Comparison of ENCODE assay signal across 8 mouse cellular contexts in genomic region chr17:25809606-25810340, GRCm38 (mm10). TPM values are rescaled to one million over a fixed set of nuclear protein-coding genes. Genes with fewer than 3 reads are reported as not detected.
DNase-seq lines count a peak whose midpoint lies in the region; ATAC-seq and TF ChIP-seq lines count a peak whose summit lies in the region.

No protein-coding gene starts in this region.

- H3K36me3 ChIP-seq in erythroblast, embryonic 14.5 days (ENCODE audit: control insufficient read depth) = no peaks in the 10 kb centered on the region
- H3K36me3 ChIP-seq in megakaryocyte, embryonic 14.5 days (replicated peaks; ENCODE audit: low read length) = no peaks in the 10 kb centered on the region
- H3K36me3 ChIP-seq in forebrain, postnatal 0 days (ENCODE audit: insufficient read depth) = no peaks in the 10 kb centered on the region
- no peaks in the 10 kb centered on the region for H3K36me3 ChIP-seq in midbrain, embryonic 10.5 days

- no peak for ATAC-seq in erythroblast, adult 5-6 weeks (replicated peaks; ENCODE audit: low FRiP score, poor library complexity, severe bottlenecking)
- no peak for ATAC-seq in megakaryocyte, adult 5-6 weeks (ENCODE audit: poor library complexity, severe bottlenecking)
- peak; percentile 12; the same call in 1 of the 2 replicates for ATAC-seq in forebrain, postnatal 0 days
- no peak for ATAC-seq in megakaryocyte-erythroid progenitor cell, adult 5-6 weeks (replicated peaks; ENCODE audit: low FRiP score, low TSS enrichment, poor library complexity, severe bottlenecking)

- DNase-seq in forebrain, postnatal 0 days = no peak
- DNase-seq in midbrain, embryonic 10.5 days (ENCODE audit: low spot score) = no peak
- DNase-seq in spleen, postnatal 36 days (ENCODE audit: low spot score in 2 of 2) = no peak

- peaks cover 4% of the 10 kb centered on the region; the same call in 1 of the 2 replicates for H3K9me3 ChIP-seq in erythroblast, embryonic 14.5 days (ENCODE audit: control insufficient read depth, low read length)
- no peaks in the 10 kb centered on the region for H3K9me3 ChIP-seq in megakaryocyte, embryonic 14.5 days
- no peaks in the 10 kb centered on the region for H3K9me3 ChIP-seq in forebrain, postnatal 0 days (ENCODE audit: low read length)
- H3K9me3 ChIP-seq in midbrain, embryonic 10.5 days (replicated peaks) = no peaks in the 10 kb centered on the region

- peak overlapping the region; percentile 97 for H3K9ac ChIP-seq in forebrain, postnatal 0 days

- peak overlapping the region; percentile 65 for H3K4me2 ChIP-seq in forebrain, postnatal 0 days (ENCODE audit: low read depth)

- peak overlapping the region; percentile 96 for H3K27ac ChIP-seq in forebrain, postnatal 0 days (ENCODE audit: low read depth, low read length)
- H3K27ac ChIP-seq in midbrain, embryonic 10.5 days (replicated peaks) = peak overlapping the region; percentile 95

- WGBS in forebrain, postnatal 0 days = 11% methylated on average over 25 of the region's 25 CpGs
- 8% methylated on average over 25 of the region's 25 CpGs for WGBS in midbrain, embryonic 10.5 days

- peaks cover 85% of the 10 kb centered on the region for H3K27me3 ChIP-seq in erythroblast, embryonic 14.5 days (ENCODE audit: control insufficient read depth)
- H3K27me3 ChIP-seq in megakaryocyte, embryonic 14.5 days (replicated peaks) = peaks cover 86% of the 10 kb centered on the region
- no peaks in the 10 kb centered on the region for H3K27me3 ChIP-seq in forebrain, postnatal 0 days (ENCODE audit: insufficient read depth, low read length)
- peaks cover 63% of the 10 kb centered on the region for H3K27me3 ChIP-seq in midbrain, embryonic 10.5 days (ENCODE audit: low read depth, poor library complexity, severe bottlenecking)

- peaks cover 11% of the 10 kb centered on the region for H3K4me1 ChIP-seq in erythroblast, embryonic 14.5 days (ENCODE audit: control insufficient read depth)
- H3K4me1 ChIP-seq in megakaryocyte, embryonic 14.5 days = peaks cover 24% of the 10 kb centered on the region
- peaks cover 29% of the 10 kb centered on the region for H3K4me1 ChIP-seq in forebrain, postnatal 0 days (ENCODE audit: insufficient read depth)
- peaks cover 45% of the 10 kb centered on the region for H3K4me1 ChIP-seq in midbrain, embryonic 10.5 days

- H3K4me3 ChIP-seq in erythroblast, embryonic 14.5 days (replicated peaks) = peak overlapping the region; percentile 28
- H3K4me3 ChIP-seq in megakaryocyte, embryonic 14.5 days (replicated peaks) = peak overlapping the region; percentile 87
- peak overlapping the region; percentile 95 for H3K4me3 ChIP-seq in forebrain, postnatal 0 days (ENCODE audit: low read depth, low read length)
- peak overlapping the region; percentile 84 for H3K4me3 ChIP-seq in midbrain, embryonic 10.5 days

- TF ChIP-seq CTCF in forebrain, postnatal 0 days (IDR thresholded peaks at IDR 0.05; ENCODE audit: low read depth) = peak; percentile 40

RNA-seq across cellular contexts. Expression of gene Fbxl16, which starts 0.9 kb away (rescaled TPM):
- not detected in 2 replicates for polyA plus RNA-seq in erythroblast, embryonic 14.5 days (2012)
- not detected in 2 replicates for total RNA-seq in erythroblast, adult 5-6 weeks (2015; ENCODE audit: low replicate concordance)
- total RNA-seq in erythroblast, adult 5-6 weeks (2017; ENCODE audit: low replicate concordance) = 0.17 TPM in 1 of 2 replicates, not detected in the other
- 0.15 TPM in 1 of 2 replicates, not detected in the other for polyA plus RNA-seq in megakaryocyte, embryonic 14.5 days (2012; ENCODE audit: insufficient read depth, low replicate concordance)
- total RNA-seq in megakaryocyte, adult 5-6 weeks (2015) = not detected in 2 replicates
- total RNA-seq in megakaryocyte, adult 5-6 weeks (2017) = not detected in 2 replicates
- total RNA-seq in forebrain, postnatal 0 days (2014; rRNA removed) = 97.6 and 133 TPM in 2 replicates
- 27.1 and 58.7 TPM in 2 replicates for polyA plus RNA-seq in forebrain, postnatal 0 days (2015; fragmentation: Nextera tagmentation; extraction: Ambion mirVana)
- 9.3 and 12.4 TPM in 2 replicates for polyA plus RNA-seq in midbrain, embryonic 10.5 days (2016; fragmentation: Nextera tagmentation; extraction: Ambion mirVana)
- 0.26 TPM in 1 of 2 replicates, not detected in the other for total RNA-seq in megakaryocyte-erythroid progenitor cell, adult 5-6 weeks (2014; fragmentation: Nextera tagmentation)
- not detected in 2 replicates for total RNA-seq in megakaryocyte-erythroid progenitor cell, adult 5-6 weeks (2017)

RNA-seq across cellular contexts. Expression of gene Metrn, which starts 12.8 kb away (rescaled TPM):
- 7.2 and 7.4 TPM in 2 replicates for polyA plus RNA-seq in erythroblast, embryonic 14.5 days (2012)
- total RNA-seq in erythroblast, adult 5-6 weeks (2015; ENCODE audit: low replicate concordance) = 1.3 and 2.9 TPM in 2 replicates
- total RNA-seq in erythroblast, adult 5-6 weeks (2017; ENCODE audit: low replicate concordance) = 3.2 TPM in 2 replicates
- 59.9 and 91.1 TPM in 2 replicates for polyA plus RNA-seq in megakaryocyte, embryonic 14.5 days (2012; ENCODE audit: insufficient read depth, low replicate concordance)
- 2.6 and 3.2 TPM in 2 replicates for total RNA-seq in megakaryocyte, adult 5-6 weeks (2015)
- total RNA-seq in megakaryocyte, adult 5-6 weeks (2017) = 8.3 and 11.2 TPM in 2 replicates
- total RNA-seq in forebrain, postnatal 0 days (2014; rRNA removed) = 136 and 148 TPM in 2 replicates
- polyA plus RNA-seq in forebrain, postnatal 0 days (2015; fragmentation: Nextera tagmentation; extraction: Ambion mirVana) = 56.9 and 59.3 TPM in 2 replicates
- polyA plus RNA-seq in midbrain, embryonic 10.5 days (2016; fragmentation: Nextera tagmentation; extraction: Ambion mirVana) = 174 and 205 TPM in 2 replicates
- total RNA-seq in megakaryocyte-erythroid progenitor cell, adult 5-6 weeks (2014; fragmentation: Nextera tagmentation) = 20.6 and 22.9 TPM in 2 replicates
- total RNA-seq in megakaryocyte-erythroid progenitor cell, adult 5-6 weeks (2017) = 11.3 and 15.5 TPM in 2 replicates

RNA-seq across cellular contexts. Expression of gene Wdr24, which starts 13.7 kb away (rescaled TPM):
- polyA plus RNA-seq in erythroblast, embryonic 14.5 days (2012) = 0.32 and 0.68 TPM in 2 replicates
- 0.38 and 0.42 TPM in 2 replicates for total RNA-seq in erythroblast, adult 5-6 weeks (2015; ENCODE audit: low replicate concordance)
- 4.9 and 6.0 TPM in 2 replicates for total RNA-seq in erythroblast, adult 5-6 weeks (2017; ENCODE audit: low replicate concordance)
- 6.4 and 8.2 TPM in 2 replicates for polyA plus RNA-seq in megakaryocyte, embryonic 14.5 days (2012; ENCODE audit: insufficient read depth, low replicate concordance)
- 4.6 and 6.9 TPM in 2 replicates for total RNA-seq in megakaryocyte, adult 5-6 weeks (2015)
- 12.3 and 15.1 TPM in 2 replicates for total RNA-seq in megakaryocyte, adult 5-6 weeks (2017)
- 36.5 and 37.5 TPM in 2 replicates for total RNA-seq in forebrain, postnatal 0 days (2014; rRNA removed)
- 23.2 and 24.5 TPM in 2 replicates for polyA plus RNA-seq in forebrain, postnatal 0 days (2015; fragmentation: Nextera tagmentation; extraction: Ambion mirVana)
- 31.7 and 32.2 TPM in 2 replicates for polyA plus RNA-seq in midbrain, embryonic 10.5 days (2016; fragmentation: Nextera tagmentation; extraction: Ambion mirVana)
- total RNA-seq in megakaryocyte-erythroid progenitor cell, adult 5-6 weeks (2014; fragmentation: Nextera tagmentation) = 16.6 and 33.3 TPM in 2 replicates
- 15.5 and 17.2 TPM in 2 replicates for total RNA-seq in megakaryocyte-erythroid progenitor cell, adult 5-6 weeks (2017)

RNA-seq across cellular contexts. Expression of gene AC134908.4, which starts 14.3 kb away (rescaled TPM):
- not detected in 2 replicates for polyA plus RNA-seq in erythroblast, embryonic 14.5 days (2012)
- total RNA-seq in erythroblast, adult 5-6 weeks (2015; ENCODE audit: low replicate concordance) = not detected in 2 replicates
- total RNA-seq in erythroblast, adult 5-6 weeks (2017; ENCODE audit: low replicate concordance) = not detected in 2 replicates
- polyA plus RNA-seq in megakaryocyte, embryonic 14.5 days (2012; ENCODE audit: insufficient read depth, low replicate concordance) = not detected in 2 replicates
- 0.69 and 7.2 TPM in 2 replicates for total RNA-seq in megakaryocyte, adult 5-6 weeks (2015)
- not detected in 2 replicates for total RNA-seq in megakaryocyte, adult 5-6 weeks (2017)
- total RNA-seq in forebrain, postnatal 0 days (2014; rRNA removed) = 0.31 TPM in 1 of 2 replicates, not detected in the other
- 1.1 TPM in 1 of 2 replicates, not detected in the other for polyA plus RNA-seq in forebrain, postnatal 0 days (2015; fragmentation: Nextera tagmentation; extraction: Ambion mirVana)
- 2.9 TPM in 1 of 2 replicates, not detected in the other for polyA plus RNA-seq in midbrain, embryonic 10.5 days (2016; fragmentation: Nextera tagmentation; extraction: Ambion mirVana)
- 19.1 TPM in 1 of 2 replicates, not detected in the other for total RNA-seq in megakaryocyte-erythroid progenitor cell, adult 5-6 weeks (2014; fragmentation: Nextera tagmentation)
- not detected in 2 replicates for total RNA-seq in megakaryocyte-erythroid progenitor cell, adult 5-6 weeks (2017)

RNA-seq across cellular contexts. Expression of gene Fam173a, which starts 17.1 kb away (rescaled TPM):
- polyA plus RNA-seq in erythroblast, embryonic 14.5 days (2012) = 2.8 and 3.7 TPM in 2 replicates
- 14.8 and 24.9 TPM in 2 replicates for total RNA-seq in erythroblast, adult 5-6 weeks (2015; ENCODE audit: low replicate concordance)
- total RNA-seq in erythroblast, adult 5-6 weeks (2017; ENCODE audit: low replicate concordance) = 7.7 and 9.6 TPM in 2 replicates
- 17.4 and 23.4 TPM in 2 replicates for polyA plus RNA-seq in megakaryocyte, embryonic 14.5 days (2012; ENCODE audit: insufficient read depth, low replicate concordance)
- 69.7 and 85.6 TPM in 2 replicates for total RNA-seq in megakaryocyte, adult 5-6 weeks (2015)
- total RNA-seq in megakaryocyte, adult 5-6 weeks (2017) = 17.7 and 36.5 TPM in 2 replicates
- total RNA-seq in forebrain, postnatal 0 days (2014; rRNA removed) = 82.5 and 84.2 TPM in 2 replicates
- polyA plus RNA-seq in forebrain, postnatal 0 days (2015; fragmentation: Nextera tagmentation; extraction: Ambion mirVana) = 76.0 and 78.3 TPM in 2 replicates
- 71.8 and 88.0 TPM in 2 replicates for polyA plus RNA-seq in midbrain, embryonic 10.5 days (2016; fragmentation: Nextera tagmentation; extraction: Ambion mirVana)
- total RNA-seq in megakaryocyte-erythroid progenitor cell, adult 5-6 weeks (2014; fragmentation: Nextera tagmentation) = 62.4 and 172 TPM in 2 replicates
- total RNA-seq in megakaryocyte-erythroid progenitor cell, adult 5-6 weeks (2017) = 11.1 and 21.4 TPM in 2 replicates

Comparison
In these comparisons a context has a peak if more than half of its experiments do, and no peak if none do; other contexts are left out.
1. H3K4me3 ChIP-seq: peak in every context shown above with its lines; median percentile 95 in forebrain, postnatal 0 days; 87 in megakaryocyte, embryonic 14.5 days; 84 in midbrain, embryonic 10.5 days; 28 in erythroblast, embryonic 14.5 days.
2. RNA of gene Fbxl16, which starts 0.9 kb away (total RNA-seq): 97.6 to 133 TPM in forebrain, postnatal 0 days; 0.26 TPM in megakaryocyte-erythroid progenitor cell, adult 5-6 weeks, 0.17 TPM in erythroblast, adult 5-6 weeks and not detected in megakaryocyte, adult 5-6 weeks; every median in the first group is over 10 times any median in the second.